In genomic region chr19:10137423-10137822, GRCm38 (mm10) we compare ENCODE assay signal across 11 mouse cellular contexts. TPM values are rescaled to one million over a fixed set of nuclear protein-coding genes. Genes with fewer than 3 reads are reported as not detected.
A peak's percentile ranks its signal among the peaks of the same experiment; 100 is the strongest.
DNase-seq lines count a peak whose midpoint lies in the region; ATAC-seq lines count a peak whose summit lies in the region.
"Had no signal": no experiment of that assay in that cellular context is flagged by ENCODE, and none has a peak within 500 bp of the region (broad histone marks: within the 10 kb centered on the region; RNA-seq: fewer than 3 reads in every experiment).

No protein-coding gene starts in this region.

- ATAC-seq in inflammation-experienced regulatory T-cells, adult 6 months = no peak
- ATAC-seq: forebrain, embryonic 16.5 days had no signal

- intact Hi-C loops in gastrocnemius, postnatal 14 days (cut with DNase I; ENCODE audit: low total_unique reads) = no loop called here

- DNase-seq in gastrocnemius, adult 18-20 months (ENCODE audit: low spot score) = peak; percentile 13
- no peak for DNase-seq in gastrocnemius, postnatal 14 days
- peak; percentile 85 for DNase-seq in 3T3-L1 (ENCODE audit: low read depth, low spot score)
- peak; percentile 26 for DNase-seq in heart, adult 8-10 months (ENCODE audit: low spot score)
- DNase-seq in kidney, postnatal 36 days = peak; percentile 48 to 68
- DNase-seq in adrenal gland, postnatal 25 days = no peak
- no peak for DNase-seq in cerebellum, adult 8-10 months
- DNase-seq: liver; midbrain, embryonic 14.5 days had no signal

RNA-seq across cellular contexts. Expression of gene Fads2, which starts 35.9 kb away (rescaled TPM):
- total RNA-seq in gastrocnemius, adult 18-20 months (2021) = 1 to 10 TPM; 1.8 to 2.4 TPM
- total RNA-seq in gastrocnemius, postnatal 14 days (2021) = 10 to 100 TPM in 1 of 2 experiments, 1 to 10 TPM in 1; 6.7 to 11.1 TPM
- 1 to 10 TPM; 4.6 to 6.0 (median 5.1) TPM for total RNA-seq in heart, adult 8-10 months (2022)
- total RNA-seq in adrenal gland, postnatal 25 days (2021) = 1,800 and 1,888 TPM in 2 replicates
- under 1 TPM in 1 of 3 experiments, not detected in 2; 0.15 TPM for polyA plus RNA-seq in inflammation-experienced regulatory T-cells, adult 6 months (2017; shearing (Covaris generic))

RNA-seq across cellular contexts. Expression of gene Fads1, which starts 45.3 kb away (rescaled TPM):
- 1 to 10 TPM; 4.1 to 6.2 TPM for total RNA-seq in gastrocnemius, adult 18-20 months (2021)
- 10 to 100 TPM; 10.5 to 16.5 TPM for total RNA-seq in gastrocnemius, postnatal 14 days (2021)
- 10 to 100 TPM; 19.6 to 26.2 (median 23.4) TPM for total RNA-seq in heart, adult 8-10 months (2022)
- total RNA-seq in adrenal gland, postnatal 25 days (2021) = 931 and 942 TPM in 2 replicates
- polyA plus RNA-seq in inflammation-experienced regulatory T-cells, adult 6 months (2017; shearing (Covaris generic)) = 1 to 10 TPM; 5.4 to 6.0 (median 5.7) TPM

Comparison
In these comparisons a context has a peak if more than half of its experiments do, and no peak if none do; other contexts are left out.
1. DNase-seq: peak in gastrocnemius, adult 18-20 months (single experiment), 3T3-L1 (single experiment), heart, adult 8-10 months (single experiment) and kidney, postnatal 36 days (2 of 2); none in gastrocnemius, postnatal 14 days (single experiment), adrenal gland, postnatal 25 days (single experiment) and cerebellum, adult 8-10 months (single experiment).
2. RNA of gene Fads2, which starts 35.9 kb away (total RNA-seq): 1,800 to 1,888 TPM in adrenal gland, postnatal 25 days; 6.7 to 11.1 TPM in gastrocnemius, postnatal 14 days, 4.6 to 6.0 TPM in heart, adult 8-10 months and 1.8 to 2.4 TPM in gastrocnemius, adult 18-20 months; every median in the first group is over 100 times any median in the second.
3. RNA of gene Fads1, which starts 45.3 kb away (total RNA-seq): 931 to 942 TPM in adrenal gland, postnatal 25 days; 19.6 to 26.2 TPM in heart, adult 8-10 months, 10.5 to 16.5 TPM in gastrocnemius, postnatal 14 days and 4.1 to 6.2 TPM in gastrocnemius, adult 18-20 months; every median in the first group is over 10 times any median in the second.